Mouse (Mus musculus) testis, adult 2 months (tissue): ENCODE results near the gene Nif3l1. TPM values are rescaled to one million over a fixed set of nuclear protein-coding genes. Genes with fewer than 3 reads are reported as not detected.

Experiments used
- H3K27ac ChIP-seq: fragments of 200-500 bp; 2 replicates; pipeline ENCODE4 v1.5.1; 2012; ENCODE audit warnings: low read depth, low read length; ENCODE audit not compliant: control insufficient read depth, insufficient read depth
- H3K27me3 ChIP-seq: fragments of 200-500 bp; 2 replicates; pipeline ENCODE4 v1.6.1; 2012; ENCODE audit warnings: mild to moderate bottlenecking, low read length, moderate library complexity; ENCODE audit not compliant: control insufficient read depth, insufficient read depth
- H3K36me3 ChIP-seq: fragments of 200-500 bp; 2 replicates; pipeline ENCODE4 v1.6.1; 2012; ENCODE audit warnings: mild to moderate bottlenecking, low read length; ENCODE audit not compliant: control insufficient read depth, insufficient read depth
- H3K4me1 ChIP-seq: fragments of 200-500 bp; 2 replicates; pipeline ENCODE4 v1.6.1; 2012; ENCODE audit warnings: low read length; ENCODE audit not compliant: control insufficient read depth, insufficient read depth
- H3K4me3 ChIP-seq: fragments of 200-500 bp; 2 replicates; pipeline ENCODE4 v1.5.1; 2012; ENCODE audit warnings: low read depth, mild to moderate bottlenecking, low read length, moderate library complexity, mixed read lengths; ENCODE audit not compliant: control insufficient read depth
- CTCF ChIP-seq: fragments of 200-500 bp; IDR thresholded peaks from 2 replicates; pipeline ENCODE4 v1.5.1; 2012; ENCODE audit warnings: low read depth, mild to moderate bottlenecking, inconsistent platforms, low read length, moderate library complexity; ENCODE audit not compliant: control insufficient read depth, insufficient read depth, insufficient replicate concordance
- POLR2A ChIP-seq: fragments of 200-500 bp; IDR thresholded peaks from 2 replicates; pipeline ENCODE4 v1.6.1; 2012; ENCODE audit warnings: low read depth, mild to moderate bottlenecking, inconsistent platforms, low read length, moderate library complexity; ENCODE audit not compliant: control insufficient read depth
- polyA plus RNA-seq: library from polyadenylated mRNA; depleted of rRNA; stranded (reverse); fragments of >200 nt; gene quantifications from 2 replicates; pipeline ENCODE4 v1.2.3, GENCODE M21; 2012

Gene Nif3l1
- polyA plus RNA-seq, 1 experiment: 8.3 TPM

GRCm38 (mm10) chr1:58448396-58448795 lies 3.4 kb downstream of the Nif3l1 start:
- no peak overlapping the region for H3K4me3 ChIP-seq
- TF ChIP-seq CTCF: no peak
- no peak for TF ChIP-seq POLR2A
- no peaks in the 10 kb centered on the region; the same call in 1 of the 2 replicates for H3K36me3 ChIP-seq
- no peaks in the 10 kb centered on the region for H3K27me3 ChIP-seq
- peaks cover 3% of the 10 kb centered on the region for H3K4me1 ChIP-seq
- no peak overlapping the region for H3K27ac ChIP-seq

DNA sequence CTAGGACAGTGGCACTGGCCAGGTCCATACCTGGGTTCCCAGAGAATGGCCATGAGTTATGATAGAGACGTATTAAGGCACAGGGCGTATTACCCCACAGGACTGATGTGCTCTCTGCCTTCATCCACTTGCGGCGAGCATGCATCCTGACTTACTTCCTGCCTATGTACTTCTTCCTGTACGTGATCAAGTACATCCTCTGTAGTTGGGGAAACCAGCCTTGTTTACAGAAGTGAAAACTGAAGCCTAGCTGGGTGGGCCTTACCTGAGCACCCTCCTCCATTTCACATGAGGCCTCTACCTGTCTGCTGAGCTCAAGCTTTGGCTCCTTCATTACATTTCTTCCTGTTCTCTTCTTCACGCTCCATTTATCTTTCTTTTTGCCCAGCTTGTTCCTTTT lies 9.4 kb downstream of the Nif3l1 start:
- no peaks in the 10 kb centered on the region; the same call in 1 of the 2 replicates for H3K36me3 ChIP-seq
- no peaks in the 10 kb centered on the region for H3K27me3 ChIP-seq
- H3K27ac ChIP-seq: no peak overlapping the region
- no peaks in the 10 kb centered on the region for H3K4me1 ChIP-seq
- H3K4me3 ChIP-seq: no peak overlapping the region
- no peak for TF ChIP-seq POLR2A
- no peak for TF ChIP-seq CTCF

GRCm38 (mm10) chr1:58458175-58458574 lies 13.2 kb downstream of the Nif3l1 start:
- H3K27me3 ChIP-seq: no peaks in the 10 kb centered on the region
- no peak overlapping the region for H3K4me3 ChIP-seq
- H3K36me3 ChIP-seq: no peaks in the 10 kb centered on the region
- TF ChIP-seq POLR2A: no peak
- no peak overlapping the region for H3K27ac ChIP-seq
- no peaks in the 10 kb centered on the region for H3K4me1 ChIP-seq

DNA sequence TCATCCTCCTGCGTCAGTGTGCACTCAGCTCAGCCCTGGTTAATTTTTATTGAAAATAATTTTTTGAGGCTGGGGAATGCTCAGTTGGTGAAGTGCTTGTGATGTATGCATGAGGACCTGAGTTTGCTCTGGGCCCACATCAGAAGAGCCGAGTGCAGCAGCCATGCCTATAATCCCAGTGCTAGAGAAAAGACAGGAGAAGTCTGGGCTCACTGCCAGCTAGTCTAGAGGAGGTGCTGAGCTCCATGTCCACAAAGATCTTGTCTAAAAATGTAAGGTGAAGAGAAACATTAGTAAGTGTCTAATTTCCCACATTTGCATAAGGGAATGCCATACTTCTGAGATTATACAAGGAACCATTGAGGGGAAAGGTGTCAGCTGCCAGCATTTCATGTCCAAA lies 13.9 kb downstream of the Nif3l1 start:
- Histone ChIP-seq H3K27ac (no peak overlapping the region), H3K36me3 (no peaks in the 10 kb centered on the region; the same call in 1 of the 2 replicates), H3K4me1 (no peaks in the 10 kb centered on the region), H3K27me3 (no peaks in the 10 kb centered on the region), H3K4me3 (no peak overlapping the region)
- TF ChIP-seq CTCF (no peak), POLR2A (no peak)

DNA sequence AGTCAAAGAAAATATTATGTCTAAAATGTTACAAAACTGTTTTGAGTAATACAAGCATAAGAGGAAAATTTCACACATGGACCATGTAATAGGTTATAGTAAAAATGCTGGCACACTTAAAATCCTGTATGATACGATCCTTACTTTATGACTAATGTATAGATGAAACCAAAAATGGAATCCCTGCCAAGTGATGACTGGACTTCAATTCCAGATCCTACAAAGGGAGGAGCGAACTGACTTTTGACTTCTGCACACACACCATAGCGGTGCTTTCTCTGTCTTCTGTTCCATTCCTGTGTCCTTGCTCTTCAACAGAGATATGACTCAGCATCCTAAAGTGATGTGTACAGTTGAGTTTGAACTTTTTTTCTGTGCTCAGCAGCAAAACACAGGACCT lies 15.6 kb downstream of the Nif3l1 start:
- H3K36me3 ChIP-seq: no peaks in the 10 kb centered on the region; the same call in 1 of the 2 replicates
- no peak for TF ChIP-seq CTCF
- TF ChIP-seq POLR2A: no peak
- no peak overlapping the region for H3K4me3 ChIP-seq

DNA sequence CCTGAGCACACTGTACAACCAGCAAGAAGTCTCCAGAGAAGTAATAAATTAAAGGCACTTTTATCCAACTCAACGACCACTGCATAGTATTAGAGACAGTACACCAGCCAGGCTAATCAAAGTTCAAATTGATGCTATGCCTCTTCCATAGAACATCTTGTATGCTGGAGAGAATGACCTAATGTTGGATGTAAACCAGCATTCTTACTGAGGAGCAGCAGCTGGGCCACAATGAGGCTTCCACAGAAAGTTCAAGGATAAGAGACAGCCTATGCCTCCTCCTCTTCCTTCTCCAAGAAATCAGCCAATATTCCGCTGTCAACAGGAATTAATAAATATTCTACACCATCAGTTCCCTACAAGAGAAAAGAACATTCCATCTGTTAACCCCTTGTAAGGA lies 19.0 kb downstream of the Nif3l1 start:
- H3K27ac ChIP-seq: no peak overlapping the region
- TF ChIP-seq CTCF: no peak
- no peaks in the 10 kb centered on the region for H3K4me1 ChIP-seq
- H3K4me3 ChIP-seq: no peak overlapping the region
- H3K36me3 ChIP-seq: no peaks in the 10 kb centered on the region; the same call in 1 of the 2 replicates
- no peaks in the 10 kb centered on the region for H3K27me3 ChIP-seq

More for the DNA sequence above, 15.6 kb downstream of the Nif3l1 start:
- H3K27ac ChIP-seq: no peak overlapping the region
- H3K27me3 ChIP-seq: no peaks in the 10 kb centered on the region
- no peaks in the 10 kb centered on the region for H3K4me1 ChIP-seq

DNA sequence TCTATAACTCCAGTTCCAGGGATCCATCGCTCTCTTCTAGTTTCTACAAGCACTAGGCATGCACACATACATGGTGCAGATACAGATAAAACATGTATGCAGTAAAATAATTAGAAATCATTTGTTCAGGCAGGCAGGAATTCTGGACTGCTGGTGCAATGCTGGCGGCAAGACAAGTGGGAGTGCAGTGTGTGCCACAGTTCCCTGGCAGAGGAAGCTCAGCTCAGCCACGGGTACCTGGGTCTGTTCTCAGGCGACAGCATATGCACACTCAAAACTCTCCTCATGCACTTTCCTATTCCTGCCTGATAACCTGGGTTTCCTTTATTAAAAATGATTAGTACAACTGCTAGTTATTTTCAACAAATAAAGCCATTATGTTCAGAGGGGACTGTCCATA lies 20.1 kb downstream of the Nif3l1 start:
- TF ChIP-seq CTCF (no peak), POLR2A (no peak)
- Histone ChIP-seq H3K4me1 (no peaks in the 10 kb centered on the region), H3K27me3 (no peaks in the 10 kb centered on the region), H3K36me3 (no peaks in the 10 kb centered on the region; the same call in 1 of the 2 replicates), H3K4me3 (no peak overlapping the region), H3K27ac (no peak overlapping the region)

- Histone ChIP-seq H3K4me3 (no peak overlapping the region), H3K27ac (no peak overlapping the region), H3K4me1 (no peaks in the 10 kb centered on the region), H3K36me3 (no peaks in the 10 kb centered on the region; the same call in 1 of the 2 replicates), H3K27me3 (no peaks in the 10 kb centered on the region)
- no peak for TF ChIP-seq POLR2A
- no peak for TF ChIP-seq CTCF
Measured at GRCm38 (mm10) chr1:58465561-58465960, 20.6 kb downstream of the Nif3l1 start.
